Comparison of ENCODE assay signal across 8 mouse cellular contexts in genomic region chr1:192784374-192784773, GRCm38 (mm10). TPM values are rescaled to one million over a fixed set of nuclear protein-coding genes. Genes with fewer than 3 reads are reported as not detected.
DNase-seq lines count a peak whose midpoint lies in the region; ATAC-seq and TF ChIP-seq lines count a peak whose summit lies in the region.

No protein-coding gene starts in this region.

- peak; percentile 88 for TF ChIP-seq CTCF in kidney, postnatal 0 days (IDR thresholded peaks at IDR 0.05; ENCODE audit: low read depth)
- peak; percentile 75 for TF ChIP-seq CTCF in liver, embryonic 14.5 days (IDR thresholded peaks at IDR 0.05; ENCODE audit: low read depth)
- peak; percentile 77 for TF ChIP-seq CTCF in olfactory bulb, adult 2 months (IDR thresholded peaks at IDR 0.05; ENCODE audit: insufficient read depth, low read depth, low read length)

- H3K9me3 ChIP-seq in heart, embryonic 12.5 days (replicated peaks), result no peaks in the 10 kb centered on the region
- no peaks in the 10 kb centered on the region for H3K9me3 ChIP-seq in kidney, postnatal 0 days (replicated peaks; ENCODE audit: low read length)
- no peaks in the 10 kb centered on the region for H3K9me3 ChIP-seq in liver, embryonic 14.5 days (ENCODE audit: control insufficient read depth, low read length)

- no peak overlapping the region for H3K4me3 ChIP-seq in heart, embryonic 12.5 days
- H3K4me3 ChIP-seq in kidney, postnatal 0 days (replicated peaks; ENCODE audit: low read depth, low read length), result no peak overlapping the region
- H3K4me3 ChIP-seq in liver, embryonic 14.5 days (ENCODE audit: insufficient read depth in 1 of 2, low read depth in 2 of 2, low read length in 2 of 2), result no peak overlapping the region
- no peak overlapping the region for H3K4me3 ChIP-seq in olfactory bulb, adult 2 months (ENCODE audit: insufficient read depth, low read depth, low read length)

- no peak for TF ChIP-seq POLR2A in olfactory bulb, adult 2 months (IDR thresholded peaks at IDR 0.05; ENCODE audit: insufficient read depth, low read depth, low read length)

- no peak overlapping the region for H3K4me2 ChIP-seq in heart, embryonic 12.5 days
- no peak overlapping the region for H3K4me2 ChIP-seq in kidney, postnatal 0 days (ENCODE audit: low read length)
- H3K4me2 ChIP-seq in liver, embryonic 14.5 days (ENCODE audit: low read depth), result no peak overlapping the region

- H3K4me1 ChIP-seq in heart, embryonic 12.5 days (replicated peaks), result peaks cover 30% of the 10 kb centered on the region
- peaks cover 5% of the 10 kb centered on the region; the same call in 1 of the 2 replicates for H3K4me1 ChIP-seq in kidney, postnatal 0 days (replicated peaks; ENCODE audit: insufficient read depth, low read length)
- H3K4me1 ChIP-seq in liver, embryonic 14.5 days (replicated peaks; ENCODE audit: control insufficient read depth in 2 of 2, insufficient read depth in 2 of 2, low read length in 1 of 2), result no peaks in the 10 kb centered on the region
- H3K4me1 ChIP-seq in olfactory bulb, adult 2 months (ENCODE audit: control insufficient read depth, insufficient read depth, low read length), result peaks cover 17% of the 10 kb centered on the region

- no peak for TF ChIP-seq EP300 in liver, embryonic 14.5 days (IDR thresholded peaks at IDR 0.05; ENCODE audit: low read depth)

- WGBS in heart, embryonic 12.5 days, result 19% methylated on average over 4 of the region's 4 CpGs
- 25% methylated on average over 4 of the region's 4 CpGs for WGBS in kidney, postnatal 0 days
- WGBS in liver, embryonic 14.5 days (ENCODE audit: insufficient replicate concordance), result 22% methylated on average over 4 of the region's 4 CpGs
- WGBS in olfactory bulb, adult 2 months, result 19% methylated on average over 4 of the region's 4 CpGs

- ATAC-seq in heart, embryonic 12.5 days (ENCODE audit: insufficient number of reproducible peaks, low FRiP score), result 0 out of 2 replicates have a peak, but pooled peaks have one; percentile 36
- ATAC-seq in kidney, postnatal 0 days (replicated peaks; ENCODE audit: low FRiP score, low read depth), result peak; percentile 57
- ATAC-seq in liver, embryonic 14.5 days (ENCODE audit: insufficient read depth), result no peak

- H3K27ac ChIP-seq in heart, embryonic 12.5 days (ENCODE audit: poor library complexity, severe bottlenecking), result no peak overlapping the region
- H3K27ac ChIP-seq in kidney, postnatal 0 days, result no peak overlapping the region
- H3K27ac ChIP-seq in liver, embryonic 14.5 days, result no peak overlapping the region
- H3K27ac ChIP-seq in olfactory bulb, adult 2 months (ENCODE audit: insufficient read depth, low read depth, low read length), result no peak overlapping the region

- peak; percentile 14 for DNase-seq in ovary, adult 18-20 months (ENCODE audit: low spot score)
- DNase-seq in ovary, postnatal 14 days (ENCODE audit: low spot score), result no peak
- peak; percentile 25 to 61 for DNase-seq in cerebellum, postnatal 25 days
- peak; percentile 88 for DNase-seq in kidney, postnatal 0 days (ENCODE audit: low spot score)
- no peak for DNase-seq in liver, embryonic 14.5 days (ENCODE audit: low read depth in 3 of 3, low spot score in 3 of 3)
- DNase-seq in urinary bladder, postnatal 36 days (ENCODE audit: low spot score in 2 of 2), result no peak

- H3K9ac ChIP-seq in heart, embryonic 12.5 days, result no peak overlapping the region
- H3K9ac ChIP-seq in kidney, postnatal 0 days (ENCODE audit: low read depth, low read length), result no peak overlapping the region
- H3K9ac ChIP-seq in liver, embryonic 14.5 days (replicated peaks), result no peak overlapping the region

- no peaks in the 10 kb centered on the region for H3K36me3 ChIP-seq in heart, embryonic 12.5 days
- H3K36me3 ChIP-seq in kidney, postnatal 0 days (ENCODE audit: insufficient read depth, low read length), result no peaks in the 10 kb centered on the region
- no peaks in the 10 kb centered on the region for H3K36me3 ChIP-seq in liver, embryonic 14.5 days (replicated peaks; ENCODE audit: control insufficient read depth, insufficient read depth, low read depth)

- no peaks in the 10 kb centered on the region for H3K27me3 ChIP-seq in heart, embryonic 12.5 days (replicated peaks)
- H3K27me3 ChIP-seq in kidney, postnatal 0 days (ENCODE audit: insufficient read depth, low read length), result no peaks in the 10 kb centered on the region
- no peaks in the 10 kb centered on the region for H3K27me3 ChIP-seq in liver, embryonic 14.5 days (ENCODE audit: control insufficient read depth, insufficient read depth, low read length)

RNA-seq across cellular contexts. Expression of gene Hhat, which starts 13.4 kb away (rescaled TPM):
- polyA plus RNA-seq in heart, embryonic 12.5 days (2016; fragmentation: Nextera tagmentation; extraction: Ambion mirVana), result 6.7 and 10.2 TPM in 2 replicates
- 11.9 and 13.5 TPM in 2 replicates for polyA plus RNA-seq in kidney, postnatal 0 days (2015; fragmentation: Nextera tagmentation; extraction: Ambion mirVana)
- polyA plus RNA-seq in liver, embryonic 14.5 days (2012; rRNA removed), result 0.53 and 0.73 TPM in 2 replicates
- 0.54 and 1.4 TPM in 2 replicates for polyA plus RNA-seq in liver, embryonic 14.5 days (2014; fragmentation: Nextera tagmentation; extraction: Ambion mirVana)
- polyA plus RNA-seq in olfactory bulb, adult 2 months (2012; ENCODE audit: insufficient read depth, insufficient read length, low replicate concordance, missing spikeins), result not detected in 2 replicates

Comparison
In these comparisons a context has a peak if more than half of its experiments do, and no peak if none do; other contexts are left out.
1. DNase-seq: peak in ovary, adult 18-20 months (single experiment), cerebellum, postnatal 25 days (2 of 2) and kidney, postnatal 0 days (single experiment); none in ovary, postnatal 14 days (single experiment), liver, embryonic 14.5 days (0 of 3) and urinary bladder, postnatal 36 days (0 of 2).
2. Peak in every context shown above with its lines, with median percentiles within 50 percentile points of each other: CTCF ChIP-seq.